Mouse (Mus musculus) neural tube, embryonic 12.5 days (tissue): ENCODE data around the gene 3110082I17Rik. TPM values are rescaled to one million over a fixed set of nuclear protein-coding genes. Genes with fewer than 3 reads are reported as not detected.

ENCODE experiments used
- ATAC-seq: fragments of 200-750 bp; cut with Nextera tagmentation; 2 replicates; pipeline ENCODE4 v1.8.0; 2017; ENCODE audit warnings: low read depth, mild to moderate bottlenecking, moderate TSS enrichment, moderate library complexity; ENCODE audit not compliant: low FRiP score
- H3K27ac ChIP-seq: fragments of 300-500 bp; sonication (generic); 2 replicates; pipeline ENCODE4 v1.5.1; 2016
- H3K27me3 ChIP-seq: fragments of 300-500 bp; sonication (generic); replicated peaks from 2 replicates; pipeline ENCODE4 v1.6.1; 2016; ENCODE audit warnings: mild to moderate bottlenecking
- H3K36me3 ChIP-seq: fragments of 300-500 bp; sonication (generic); 2 replicates; pipeline ENCODE4 v1.6.1; 2016; ENCODE audit warnings: mild to moderate bottlenecking
- H3K4me1 ChIP-seq: fragments of 300-500 bp; sonication (generic); 2 replicates; pipeline ENCODE4 v1.6.1; 2016
- H3K4me2 ChIP-seq: fragments of 300-500 bp; sonication (generic); replicated peaks from 2 replicates; pipeline ENCODE4 v1.6.1; 2016; ENCODE audit warnings: mild to moderate bottlenecking
- H3K4me3 ChIP-seq: fragments of 300-500 bp; sonication (generic); 2 replicates; pipeline ENCODE4 v1.5.1; 2016
- H3K9ac ChIP-seq: fragments of 300-500 bp; sonication (generic); 2 replicates; pipeline ENCODE4 v1.6.1; 2016; ENCODE audit warnings: mild to moderate bottlenecking
- H3K9me3 ChIP-seq: fragments of 300-500 bp; sonication (generic); 2 replicates; pipeline ENCODE4 v1.6.1; 2016; ENCODE audit warnings: mild to moderate bottlenecking
- WGBS: fragments of 180-500 bp; shearing (Covaris S2); methylation state at CpG from one replicate; pipeline ENCODE4 v1.1.7; 2016; 5-methylcytosine and 5-hydroxymethylcytosine counted together
- polyA plus RNA-seq: library from polyadenylated mRNA; unstranded; fragments of >200 nt; fragmentation: Nextera tagmentation; extraction: Ambion mirVana; gene quantifications from 2 replicates; pipeline ENCODE4 v1.2.1, GENCODE M21; 2016

3110082I17Rik gene
- polyA plus RNA-seq: 23.7 and 24.1 TPM in 2 replicates

- Histone ChIP-seq H3K4me3 (peak within 1 kb of the TSS; percentile 63), H3K36me3 (peaks cover 2% of the 10 kb centered on the region; the same call in 1 of the 2 replicates), H3K4me2 (peak within 1 kb of the TSS; percentile 84), H3K4me1 (peaks cover 10% of the 10 kb centered on the region), H3K9ac (peak within 1 kb of the TSS; percentile 56), H3K27ac (no peak within 1 kb of the TSS), H3K27me3 (no peaks in the 10 kb centered on the region), H3K9me3 (no peaks in the 10 kb centered on the region)
- WGBS: 5% methylated on average over 42 of the region's 42 CpGs
- peak; percentile 96 for ATAC-seq
These were observed at the start of gene 3110082I17Rik for GRCm38 (mm10) chr5:139460384-139461067. 3110082I17Rik (minus strand) TSS chr5:139460527.

- H3K9me3 ChIP-seq: no peaks in the 10 kb centered on the region
- H3K4me2 ChIP-seq: no peak overlapping the region
- H3K27ac ChIP-seq: no peak overlapping the region
- H3K27me3 ChIP-seq: peaks cover 28% of the 10 kb centered on the region
- ATAC-seq: no peak
- H3K36me3 ChIP-seq: no peaks in the 10 kb centered on the region
- WGBS: 19% methylated on average over 5 of the region's 5 CpGs
- H3K4me3 ChIP-seq: no peak overlapping the region
- H3K9ac ChIP-seq: no peak overlapping the region
- no peaks in the 10 kb centered on the region for H3K4me1 ChIP-seq
These were observed 45.9 kb upstream of the 3110082I17Rik start for GRCm38 (mm10) chr5:139506207-139506606.

GRCm38 (mm10) chr5:139505073-139505606 is 44.8 kb upstream of the 3110082I17Rik start:
- no peak overlapping the region for H3K4me3 ChIP-seq
- H3K4me2 ChIP-seq: no peak overlapping the region
- no peak overlapping the region for H3K9ac ChIP-seq
- H3K36me3 ChIP-seq: no peaks in the 10 kb centered on the region
- peaks cover 21% of the 10 kb centered on the region; the same call in 1 of the 2 replicates for H3K27me3 ChIP-seq
- H3K9me3 ChIP-seq: no peaks in the 10 kb centered on the region
- no peaks in the 10 kb centered on the region for H3K4me1 ChIP-seq
- H3K27ac ChIP-seq: no peak overlapping the region
- 0 out of 2 replicates have a peak, but pooled peaks have one; percentile 7 for ATAC-seq
- WGBS: 6% methylated on average over 12 of the region's 14 CpGs

GRCm38 (mm10) chr5:139502281-139502680 is 42.0 kb upstream of the 3110082I17Rik start:
- no peak overlapping the region for H3K9ac ChIP-seq
- no peak overlapping the region for H3K4me3 ChIP-seq
- no peaks in the 10 kb centered on the region for H3K36me3 ChIP-seq
- no peak overlapping the region for H3K27ac ChIP-seq
- no peaks in the 10 kb centered on the region for H3K9me3 ChIP-seq
- peaks cover 22% of the 10 kb centered on the region; the same call in 1 of the 2 replicates for H3K27me3 ChIP-seq
- H3K4me1 ChIP-seq: no peaks in the 10 kb centered on the region
- H3K4me2 ChIP-seq: no peak overlapping the region
- 90% methylated on average over 14 of the region's 14 CpGs for WGBS
- no peak for ATAC-seq

GRCm38 (mm10) chr5:139498791-139499190 is 38.5 kb upstream of the 3110082I17Rik start:
- no peak overlapping the region for H3K27ac ChIP-seq
- H3K9ac ChIP-seq: no peak overlapping the region
- ATAC-seq: no peak
- no peak overlapping the region for H3K4me3 ChIP-seq
- no peaks in the 10 kb centered on the region for H3K9me3 ChIP-seq
- no peaks in the 10 kb centered on the region for H3K4me1 ChIP-seq
- no peaks in the 10 kb centered on the region for H3K36me3 ChIP-seq
- peaks cover 16% of the 10 kb centered on the region; the same call in 1 of the 2 replicates for H3K27me3 ChIP-seq
- H3K4me2 ChIP-seq: no peak overlapping the region
- WGBS: 53% methylated on average over 5 of the region's 5 CpGs

GRCm38 (mm10) chr5:139496939-139497338 is 36.6 kb upstream of the 3110082I17Rik start:
- H3K4me2 ChIP-seq: no peak overlapping the region
- H3K9me3 ChIP-seq: no peaks in the 10 kb centered on the region
- H3K27ac ChIP-seq: no peak overlapping the region
- 56% methylated on average over 5 of the region's 5 CpGs for WGBS
- no peaks in the 10 kb centered on the region for H3K4me1 ChIP-seq
- no peak overlapping the region for H3K4me3 ChIP-seq
- no peak overlapping the region for H3K9ac ChIP-seq
- no peaks in the 10 kb centered on the region for H3K36me3 ChIP-seq
- ATAC-seq: no peak
- H3K27me3 ChIP-seq: peaks cover 11% of the 10 kb centered on the region; the same call in 1 of the 2 replicates

GRCm38 (mm10) chr5:139495019-139495669 is 34.8 kb upstream of the 3110082I17Rik start:
- Histone ChIP-seq H3K9me3 (no peaks in the 10 kb centered on the region), H3K27ac (no peak overlapping the region), H3K27me3 (peaks cover 7% of the 10 kb centered on the region; the same call in 1 of the 2 replicates), H3K36me3 (no peaks in the 10 kb centered on the region), H3K9ac (no peak overlapping the region), H3K4me1 (no peaks in the 10 kb centered on the region; the same call in 1 of the 2 replicates), H3K4me3 (no peak overlapping the region), H3K4me2 (no peak overlapping the region)
- 41% methylated on average over 22 of the region's 22 CpGs for WGBS
- 0 out of 2 replicates have a peak, but pooled peaks have one; percentile 41 for ATAC-seq

- Histone ChIP-seq H3K36me3 (no peaks in the 10 kb centered on the region), H3K9me3 (no peaks in the 10 kb centered on the region), H3K9ac (no peak overlapping the region), H3K4me3 (no peak overlapping the region), H3K27ac (peak overlapping the region; percentile 7; the same call in 1 of the 2 replicates), H3K4me2 (no peak overlapping the region), H3K4me1 (no peaks in the 10 kb centered on the region; the same call in 1 of the 2 replicates), H3K27me3 (peaks cover 7% of the 10 kb centered on the region; the same call in 1 of the 2 replicates)
- 0 out of 2 replicates have a peak, but pooled peaks have one; percentile 37 for ATAC-seq
- WGBS: 26% methylated on average over 5 of the region's 5 CpGs
These were observed 33.4 kb upstream of the 3110082I17Rik start for GRCm38 (mm10) chr5:139493690-139494089.

- no peaks in the 10 kb centered on the region for H3K27me3 ChIP-seq
- H3K9ac ChIP-seq: no peak overlapping the region
- H3K36me3 ChIP-seq: no peaks in the 10 kb centered on the region
- H3K4me3 ChIP-seq: no peak overlapping the region
- ATAC-seq: no peak
- no peak overlapping the region for H3K4me2 ChIP-seq
- WGBS: 44% methylated on average over 8 of the region's 8 CpGs
- no peak overlapping the region for H3K27ac ChIP-seq
- peaks cover 6% of the 10 kb centered on the region for H3K9me3 ChIP-seq
- no peaks in the 10 kb centered on the region; the same call in 1 of the 2 replicates for H3K4me1 ChIP-seq
These were observed 31.0 kb upstream of the 3110082I17Rik start for GRCm38 (mm10) chr5:139491348-139491747.

GRCm38 (mm10) chr5:139490131-139490530 is 29.8 kb upstream of the 3110082I17Rik start:
- Histone ChIP-seq H3K36me3 (no peaks in the 10 kb centered on the region), H3K4me2 (no peak overlapping the region), H3K9me3 (peaks cover 15% of the 10 kb centered on the region), H3K4me1 (no peaks in the 10 kb centered on the region; the same call in 1 of the 2 replicates), H3K9ac (no peak overlapping the region), H3K27me3 (no peaks in the 10 kb centered on the region), H3K27ac (no peak overlapping the region), H3K4me3 (no peak overlapping the region)
- ATAC-seq: no peak
- WGBS: 76% methylated on average over 11 of the region's 11 CpGs

- peak within 1 kb of the TSS; percentile 93 for H3K4me2 ChIP-seq
- H3K9ac ChIP-seq: peak within 1 kb of the TSS; percentile 79
- peaks cover 15% of the 10 kb centered on the region for H3K9me3 ChIP-seq
- WGBS: 2% methylated on average over 42 of the region's 42 CpGs
- H3K27ac ChIP-seq: peak within 1 kb of the TSS; percentile 74; the same call in 1 of the 2 replicates
- H3K4me1 ChIP-seq: peaks cover 11% of the 10 kb centered on the region
- H3K36me3 ChIP-seq: peaks cover 31% of the 10 kb centered on the region
- H3K27me3 ChIP-seq: no peaks in the 10 kb centered on the region
- ATAC-seq: peak; percentile 96
- peak within 1 kb of the TSS; percentile 89 for H3K4me3 ChIP-seq
These were observed 24.0 kb upstream of the 3110082I17Rik start, which contains the start of gene Zfand2a for GRCm38 (mm10) chr5:139484185-139484814. Zfand2a (minus strand) TSS chr5:139484549.
